In genomic region chr1:126484664-126485087, GRCm38 (mm10) we compare ENCODE assay signal across 8 mouse cellular contexts.
DNase-seq lines count a peak whose midpoint lies in the region; ATAC-seq lines count a peak whose summit lies in the region.

No protein-coding gene starts in this region.

- 76% methylated on average over 6 of the region's 6 CpGs for WGBS in forebrain, embryonic 14.5 days
- 86% methylated on average over 6 of the region's 6 CpGs for WGBS in forebrain, embryonic 10.5 days
- 63% methylated on average over 6 of the region's 6 CpGs for WGBS in neural tube, embryonic 14.5 days
- WGBS in neural tube, embryonic 15.5 days, result 66% methylated on average over 6 of the region's 6 CpGs
- WGBS in lung, embryonic 15.5 days, result 61% methylated on average over 6 of the region's 6 CpGs

- H3K27ac ChIP-seq in forebrain, embryonic 14.5 days (ENCODE audit: low read depth, low read length), result no peak overlapping the region; the same call in 1 of the 2 replicates
- H3K27ac ChIP-seq in forebrain, embryonic 10.5 days, result no peak overlapping the region
- no peak overlapping the region for H3K27ac ChIP-seq in neural tube, embryonic 14.5 days (ENCODE audit: low read depth, low read length)
- H3K27ac ChIP-seq in neural tube, embryonic 15.5 days (replicated peaks), result no peak overlapping the region
- peak overlapping the region; percentile 11 for H3K27ac ChIP-seq in lung, embryonic 15.5 days

- no peak for DNase-seq in forebrain, embryonic 14.5 days (ENCODE audit: low spot score)
- DNase-seq in forebrain, embryonic 10.5 days (ENCODE audit: extremely low spot score, low spot score), result no peak
- peak; percentile 38 to 67 for DNase-seq in gastrocnemius, postnatal 36 days
- DNase-seq in embryo, embryonic 10.5 days (ENCODE audit: low spot score), result no peak

- H3K4me1 ChIP-seq in forebrain, embryonic 14.5 days (ENCODE audit: control insufficient read depth, insufficient read depth, low read length), result peaks cover 6% of the 10 kb centered on the region
- peaks cover 2% of the 10 kb centered on the region for H3K4me1 ChIP-seq in forebrain, embryonic 10.5 days
- peaks cover 1% of the 10 kb centered on the region; the same call in 1 of the 2 replicates for H3K4me1 ChIP-seq in neural tube, embryonic 14.5 days (ENCODE audit: control insufficient read depth, insufficient read depth, low read length)
- H3K4me1 ChIP-seq in neural tube, embryonic 15.5 days, result peaks cover 2% of the 10 kb centered on the region; the same call in 1 of the 2 replicates
- H3K4me1 ChIP-seq in lung, embryonic 15.5 days, result peaks cover 42% of the 10 kb centered on the region

- no peaks in the 10 kb centered on the region for H3K27me3 ChIP-seq in forebrain, embryonic 14.5 days (replicated peaks; ENCODE audit: control insufficient read depth, insufficient read depth, low read length)
- H3K27me3 ChIP-seq in forebrain, embryonic 10.5 days (ENCODE audit: poor library complexity, severe bottlenecking), result peaks cover 22% of the 10 kb centered on the region
- H3K27me3 ChIP-seq in neural tube, embryonic 14.5 days (ENCODE audit: control insufficient read depth, insufficient read depth, low read length), result no peaks in the 10 kb centered on the region
- no peaks in the 10 kb centered on the region for H3K27me3 ChIP-seq in neural tube, embryonic 15.5 days (replicated peaks)
- H3K27me3 ChIP-seq in lung, embryonic 15.5 days, result no peaks in the 10 kb centered on the region

- no peaks in the 10 kb centered on the region for H3K36me3 ChIP-seq in forebrain, embryonic 14.5 days (ENCODE audit: control insufficient read depth, insufficient read depth, low read length)
- H3K36me3 ChIP-seq in forebrain, embryonic 10.5 days (replicated peaks), result no peaks in the 10 kb centered on the region
- H3K36me3 ChIP-seq in neural tube, embryonic 14.5 days (ENCODE audit: control insufficient read depth, insufficient read depth, low read length), result no peaks in the 10 kb centered on the region
- H3K36me3 ChIP-seq in neural tube, embryonic 15.5 days, result no peaks in the 10 kb centered on the region
- no peaks in the 10 kb centered on the region for H3K36me3 ChIP-seq in lung, embryonic 15.5 days

- no peak overlapping the region for H3K4me2 ChIP-seq in forebrain, embryonic 14.5 days (ENCODE audit: low read length)
- no peak overlapping the region for H3K4me2 ChIP-seq in neural tube, embryonic 14.5 days (ENCODE audit: low read depth, low read length)
- H3K4me2 ChIP-seq in neural tube, embryonic 15.5 days, result no peak overlapping the region
- no peak overlapping the region for H3K4me2 ChIP-seq in lung, embryonic 15.5 days

- intact Hi-C loops in gastrocnemius, postnatal 36 days (cut with DNase I), result no loop called here

- H3K4me3 ChIP-seq in forebrain, embryonic 14.5 days (ENCODE audit: low read depth, low read length), result no peak overlapping the region
- no peak overlapping the region for H3K4me3 ChIP-seq in forebrain, embryonic 10.5 days
- no peak overlapping the region for H3K4me3 ChIP-seq in neural tube, embryonic 14.5 days (ENCODE audit: low read depth, low read length)
- no peak overlapping the region for H3K4me3 ChIP-seq in neural tube, embryonic 15.5 days (replicated peaks)
- no peak overlapping the region for H3K4me3 ChIP-seq in lung, embryonic 15.5 days

- no peak overlapping the region for H3K9ac ChIP-seq in forebrain, embryonic 14.5 days (ENCODE audit: low read length)
- H3K9ac ChIP-seq in neural tube, embryonic 14.5 days (replicated peaks; ENCODE audit: low read depth, low read length), result no peak overlapping the region
- no peak overlapping the region for H3K9ac ChIP-seq in neural tube, embryonic 15.5 days (replicated peaks)
- H3K9ac ChIP-seq in lung, embryonic 15.5 days, result no peak overlapping the region

- no peaks in the 10 kb centered on the region for H3K9me3 ChIP-seq in forebrain, embryonic 14.5 days (replicated peaks; ENCODE audit: control insufficient read depth, low read length)
- no peaks in the 10 kb centered on the region for H3K9me3 ChIP-seq in forebrain, embryonic 10.5 days
- H3K9me3 ChIP-seq in neural tube, embryonic 14.5 days (ENCODE audit: control insufficient read depth, low read length), result no peaks in the 10 kb centered on the region
- H3K9me3 ChIP-seq in neural tube, embryonic 15.5 days (replicated peaks), result no peaks in the 10 kb centered on the region
- no peaks in the 10 kb centered on the region for H3K9me3 ChIP-seq in lung, embryonic 15.5 days

- peak; percentile 42; the same call in 1 of the 2 replicates for ATAC-seq in forebrain, embryonic 14.5 days
- ATAC-seq in neural tube, embryonic 14.5 days (ENCODE audit: low read depth), result 0 out of 2 replicates have a peak, but pooled peaks have one; percentile 24
- ATAC-seq in neural tube, embryonic 15.5 days (ENCODE audit: low FRiP score), result no peak
- peak; percentile 63 for ATAC-seq in lung, embryonic 15.5 days (ENCODE audit: borderline replicate concordance, extremely low read depth, low FRiP score, low TSS enrichment)
- no peak for ATAC-seq in erythroid progenitor cell, adult 5-6 weeks (replicated peaks; ENCODE audit: low FRiP score, poor library complexity, severe bottlenecking)

Comparison
In these comparisons a context has a peak if more than half of its experiments do, and no peak if none do; other contexts are left out.
1. ATAC-seq: peak in forebrain, embryonic 14.5 days (single experiment), neural tube, embryonic 14.5 days (single experiment) and lung, embryonic 15.5 days (single experiment); none in neural tube, embryonic 15.5 days (single experiment) and erythroid progenitor cell, adult 5-6 weeks (single experiment).
2. DNase-seq: peak in gastrocnemius, postnatal 36 days (2 of 2); none in forebrain, embryonic 14.5 days (single experiment), forebrain, embryonic 10.5 days (single experiment) and embryo, embryonic 10.5 days (single experiment).